Mouse (Mus musculus) midbrain, postnatal 0 days (tissue): ENCODE data around the gene Tceal9. TPM values are rescaled to one million over a fixed set of nuclear protein-coding genes. Genes with fewer than 3 reads are reported as not detected.
"Not testable (repeated sequence)": the region's sequence is repeated elsewhere in the genome, so short reads cannot be mapped to it uniquely, and the experiment has no call there.

Source experiments
- ATAC-seq: fragments of 200-750 bp; cut with Nextera tagmentation; 2 replicates; pipeline ENCODE4 v1.8.0; 2017; ENCODE audit warnings: moderate number of reproducible peaks, mild to moderate bottlenecking, moderate TSS enrichment, moderate library complexity; ENCODE audit not compliant: low FRiP score
- DNase-seq: peaks from one replicate; pipeline ENCODE4 v3.0.0-alpha.2; 2015; ENCODE audit warnings: low spot score
- H3K27ac ChIP-seq: fragments of 300-500 bp; sonication (generic); 2 replicates; pipeline ENCODE4 v1.5.1; 2014; ENCODE audit warnings: low read depth, mild to moderate bottlenecking, low read length, mixed read lengths
- H3K27me3 ChIP-seq: fragments of 300-500 bp; sonication (generic); 2 replicates; pipeline ENCODE4 v1.6.1; 2014; ENCODE audit warnings: low read length, control low read depth, mixed read lengths; ENCODE audit not compliant: insufficient read depth
- H3K36me3 ChIP-seq: fragments of 300-500 bp; sonication (generic); 2 replicates; pipeline ENCODE4 v1.6.1; 2014; ENCODE audit warnings: low read length, control low read depth, mixed read lengths; ENCODE audit not compliant: insufficient read depth
- H3K4me1 ChIP-seq: fragments of 300-500 bp; sonication (generic); 2 replicates; pipeline ENCODE4 v1.6.1; 2014; ENCODE audit warnings: mild to moderate bottlenecking, control low read depth, antibody characterized with exemption, low read length, mixed read lengths; ENCODE audit not compliant: insufficient read depth
- H3K4me2 ChIP-seq: fragments of 300-500 bp; sonication (generic); 2 replicates; pipeline ENCODE4 v1.6.1; 2014; ENCODE audit warnings: low read depth, mild to moderate bottlenecking, low read length, mixed read lengths; ENCODE audit not compliant: poor library complexity, severe bottlenecking
- H3K4me3 ChIP-seq: fragments of 300-500 bp; sonication (generic); 2 replicates; pipeline ENCODE4 v1.5.1; 2014; ENCODE audit warnings: low read depth, mild to moderate bottlenecking, low read length, moderate library complexity
- H3K9ac ChIP-seq: fragments of 300-500 bp; sonication (generic); replicated peaks from 2 replicates; pipeline ENCODE4 v1.6.1; 2014; ENCODE audit warnings: mild to moderate bottlenecking, low read length, moderate library complexity, mixed read lengths; ENCODE audit not compliant: poor library complexity, severe bottlenecking
- H3K9me3 ChIP-seq: fragments of 300-500 bp; sonication (generic); 2 replicates; pipeline ENCODE4 v1.6.1; 2016; ENCODE audit warnings: low read length, control low read depth
- CTCF ChIP-seq: IDR thresholded peaks from 2 replicates; pipeline ENCODE4 v1.5.1; 2016; ENCODE audit warnings: antibody characterized with exemption, mild to moderate bottlenecking
- WGBS: fragments of 180-500 bp; shearing (Covaris S2); extraction: QIAGEN DNeasy Blood & Tissue Kit; methylation state at CpG from one replicate; pipeline ENCODE4 v1.1.7; 2014; 5-methylcytosine and 5-hydroxymethylcytosine counted together
- polyA plus RNA-seq: library from polyadenylated mRNA; unstranded; fragments of >200 nt; fragmentation: Nextera tagmentation; extraction: Ambion mirVana; gene quantifications from 2 replicates; pipeline ENCODE4 v1.2.1, GENCODE M21; 2015
- total RNA-seq: library from RNA; depleted of rRNA; stranded (reverse); fragments of >200 nt; gene quantifications from 2 replicates; pipeline ENCODE4 v1.2.3, GENCODE M21; 2014

Tceal9 gene
- total and polyA plus RNA-seq, 2 experiments from 2014 or later, result 71.2 to 259 TPM

GRCm38 (mm10) chrX:136213396-136213795 lies 31.5 kb upstream of the Tceal9 start:
- no peak for ATAC-seq
- Histone ChIP-seq H3K4me2 (no peak overlapping the region), H3K27me3 (no peaks in the 10 kb centered on the region), H3K4me3 (no peak overlapping the region), H3K27ac (no peak overlapping the region), H3K36me3 (no peaks in the 10 kb centered on the region), H3K9ac (no peak overlapping the region), H3K4me1 (no peaks in the 10 kb centered on the region), H3K9me3 (no peaks in the 10 kb centered on the region)
- 71% methylated on average over 2 of the region's 2 CpGs for WGBS
- no peak for TF ChIP-seq CTCF
- DNase-seq, result no peak

GRCm38 (mm10) chrX:136214729-136215677 lies 29.9 kb upstream of the Tceal9 start, which contains the start of the genes Tceal7 and Bex1:
Tceal7 (plus strand) TSS chrX:136214779.
Bex1 (minus strand) TSS chrX:136215513.
- H3K36me3 ChIP-seq, H3K27ac ChIP-seq, DNase-seq, H3K9me3 ChIP-seq, H3K27me3 ChIP-seq, H3K4me1 ChIP-seq: not testable (repeated sequence)
- Histone ChIP-seq H3K4me3 (peak within 1 kb of the TSS; percentile 35), H3K9ac (peak within 1 kb of the TSS; percentile 39; the same call in 1 of the 2 replicates), H3K4me2 (peak within 1 kb of the TSS; percentile 34)
- peak; percentile 93 for ATAC-seq
- WGBS, result 30% methylated on average over 7 of the region's 67 CpGs

GRCm38 (mm10) chrX:136216303-136216702 lies 28.6 kb upstream of the Tceal9 start:
- no peak for DNase-seq
- no peak overlapping the region for H3K4me3 ChIP-seq
- no peak overlapping the region for H3K4me2 ChIP-seq
- no peaks in the 10 kb centered on the region for H3K36me3 ChIP-seq
- 34% methylated on average over 1 of the region's 1 CpGs for WGBS
- ATAC-seq, result no peak
- no peak overlapping the region for H3K9ac ChIP-seq
- no peaks in the 10 kb centered on the region for H3K27me3 ChIP-seq
- H3K27ac ChIP-seq, result no peak overlapping the region
- TF ChIP-seq CTCF, result no peak
- H3K9me3 ChIP-seq, result no peaks in the 10 kb centered on the region
- no peaks in the 10 kb centered on the region for H3K4me1 ChIP-seq

- no peaks in the 10 kb centered on the region for H3K4me1 ChIP-seq
- ATAC-seq (no peak), DNase-seq (no peak)
- TF ChIP-seq CTCF, result no peak
- no peaks in the 10 kb centered on the region for H3K9me3 ChIP-seq
- 69% methylated on average over 6 of the region's 6 CpGs for WGBS
- H3K27ac ChIP-seq, result no peak overlapping the region
- H3K4me3 ChIP-seq, result no peak overlapping the region
- no peaks in the 10 kb centered on the region for H3K36me3 ChIP-seq
- no peaks in the 10 kb centered on the region for H3K27me3 ChIP-seq
- H3K4me2 ChIP-seq, result no peak overlapping the region
- H3K9ac ChIP-seq, result no peak overlapping the region
These were observed 21.2 kb upstream of the Tceal9 start for GRCm38 (mm10) chrX:136223714-136224113.

- H3K36me3 ChIP-seq, result no peaks in the 10 kb centered on the region
- no peaks in the 10 kb centered on the region for H3K9me3 ChIP-seq
- no peaks in the 10 kb centered on the region for H3K4me1 ChIP-seq
- WGBS, result 57% methylated on average over 5 of the region's 5 CpGs
- H3K4me2 ChIP-seq, result no peak overlapping the region
- no peak for TF ChIP-seq CTCF
- no peak overlapping the region for H3K9ac ChIP-seq
- DNase-seq, result no peak
- H3K27ac ChIP-seq, result no peak overlapping the region
- no peak overlapping the region for H3K4me3 ChIP-seq
- H3K27me3 ChIP-seq, result no peaks in the 10 kb centered on the region
- no peak for ATAC-seq
These were observed 17.1 kb upstream of the Tceal9 start for GRCm38 (mm10) chrX:136227768-136228167.

GRCm38 (mm10) chrX:136238118-136238517 lies 6.8 kb upstream of the Tceal9 start:
- 43% methylated on average over 3 of the region's 3 CpGs for WGBS
- no peak for ATAC-seq

More at GRCm38 (mm10) chrX:136238118-136238517, 6.8 kb upstream of the Tceal9 start:
- H3K36me3 ChIP-seq, result no peaks in the 10 kb centered on the region
- no peaks in the 10 kb centered on the region for H3K27me3 ChIP-seq
- no peaks in the 10 kb centered on the region for H3K9me3 ChIP-seq
- H3K9ac ChIP-seq, result no peak overlapping the region
- no peaks in the 10 kb centered on the region for H3K4me1 ChIP-seq
- no peak overlapping the region for H3K4me2 ChIP-seq
- H3K27ac ChIP-seq, result no peak overlapping the region
- peak; percentile 47 for DNase-seq
- peak; percentile 72 for TF ChIP-seq CTCF
- H3K4me3 ChIP-seq, result no peak overlapping the region
